In genomic region chr3:136967510-136967909, GRCm38 (mm10) we compare ENCODE assay signal across 16 mouse cellular contexts.
"Had no signal": no experiment of that assay in that cellular context is flagged by ENCODE, and none has a peak within 500 bp of the region (broad histone marks: within the 10 kb centered on the region; RNA-seq: fewer than 3 reads in every experiment).

No protein-coding gene starts in this region.

- ATAC-seq: intestine, embryonic 15.5 days had no signal

- H3K4me2 ChIP-seq: intestine, embryonic 15.5 days; liver, embryonic 11.5 days; liver, embryonic 15.5 days; neural tube, embryonic 15.5 days; stomach, embryonic 15.5 days had no signal

- H3K36me3 ChIP-seq: intestine, embryonic 15.5 days; limb, embryonic 10.5 days; liver, embryonic 15.5 days; midbrain, embryonic 10.5 days; neural tube, embryonic 15.5 days; stomach, embryonic 15.5 days had no signal

- H3K4me3 ChIP-seq: intestine, embryonic 15.5 days; limb, embryonic 10.5 days; liver, embryonic 15.5 days; midbrain, embryonic 10.5 days; myocyte; neural tube, embryonic 15.5 days; stomach, embryonic 15.5 days had no signal

- H3K27ac ChIP-seq: intestine, embryonic 15.5 days; limb, embryonic 10.5 days; liver, embryonic 15.5 days; midbrain, embryonic 10.5 days; neural tube, embryonic 15.5 days; stomach, embryonic 15.5 days had no signal

- H3K27me3 ChIP-seq: intestine, embryonic 15.5 days; liver, embryonic 15.5 days; neural tube, embryonic 15.5 days; stomach, embryonic 15.5 days had no signal

- H3K4me1 ChIP-seq: intestine, embryonic 15.5 days; limb, embryonic 10.5 days; liver, embryonic 15.5 days; neural tube, embryonic 15.5 days; stomach, embryonic 15.5 days had no signal

- H3K9ac ChIP-seq: intestine, embryonic 15.5 days; liver, embryonic 15.5 days; neural tube, embryonic 15.5 days; stomach, embryonic 15.5 days had no signal

- DNase-seq: kidney, adult 18-20 months; kidney, postnatal 10 days; kidney, postnatal 4 days; lung, adult 2 months; lung, postnatal 10 days; lung, postnatal 4 days; midbrain, embryonic 14.5 days; thymus, postnatal 36 days had no signal

- H3K9me3 ChIP-seq: intestine, embryonic 15.5 days; limb, embryonic 10.5 days; liver, embryonic 15.5 days; midbrain, embryonic 10.5 days; neural tube, embryonic 15.5 days; stomach, embryonic 15.5 days had no signal
